In the genomic region with DNA sequence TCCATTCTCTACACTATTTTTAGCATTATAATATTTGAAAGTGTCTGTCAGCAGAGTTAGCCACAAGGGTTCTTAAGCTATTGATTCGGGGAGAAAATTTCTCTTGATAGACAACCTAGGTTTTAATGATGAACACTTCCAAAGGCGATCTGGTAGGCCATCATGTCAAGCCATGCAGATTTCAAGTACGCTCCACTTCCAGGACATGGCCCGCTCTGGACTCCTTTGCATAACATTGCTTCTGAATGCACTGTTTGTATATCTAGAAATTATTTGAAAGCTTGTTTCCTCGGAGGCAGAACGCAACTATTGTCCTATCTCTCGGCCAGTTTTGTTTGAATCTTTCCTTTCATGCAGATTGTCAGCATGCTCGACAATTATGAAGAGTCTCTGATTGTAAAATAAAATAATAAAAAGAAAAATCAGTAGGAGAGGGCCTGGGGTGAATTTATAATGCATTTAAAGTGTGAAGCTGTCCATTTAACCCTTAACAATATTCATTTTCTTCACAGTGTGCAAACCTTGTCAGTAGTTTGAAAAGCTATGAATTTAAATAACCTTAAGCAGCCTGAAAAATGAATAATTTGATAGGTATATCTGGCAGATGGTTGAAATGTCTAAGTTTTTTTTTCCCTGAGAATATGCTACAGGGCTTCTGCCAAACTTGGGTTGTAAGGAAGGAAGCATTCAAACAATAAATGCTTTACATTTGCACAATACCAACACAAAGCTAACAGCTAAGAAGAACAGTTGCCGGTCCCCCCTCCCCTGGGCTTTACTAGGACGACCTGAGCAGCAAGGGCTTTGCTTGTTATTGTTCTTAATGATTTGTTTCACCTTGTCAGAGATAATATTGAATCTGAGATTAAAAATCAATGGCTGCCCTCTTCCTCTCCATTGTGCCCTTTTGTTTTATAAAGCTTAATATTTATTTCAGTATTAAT, we compare ENCODE assay signal across 26 mouse cellular contexts.
DNase-seq lines count a peak whose midpoint lies in the region; ATAC-seq and TF ChIP-seq lines count a peak whose summit lies in the region.
"Had no signal": no experiment of that assay in that cellular context is flagged by ENCODE, and none has a peak within 500 bp of the region (broad histone marks: within the 10 kb centered on the region; RNA-seq: fewer than 3 reads in every experiment).

No protein-coding gene starts in this region.

- H3K4me1 ChIP-seq in forebrain, embryonic 16.5 days (replicated peaks; ENCODE audit: control insufficient read depth, insufficient read depth, low read length), result no peaks in the 10 kb centered on the region
- no peaks in the 10 kb centered on the region for H3K4me1 ChIP-seq in forebrain, embryonic 11.5 days (replicated peaks; ENCODE audit: control insufficient read depth, insufficient read depth, low read length)
- H3K4me1 ChIP-seq in midbrain, embryonic 12.5 days, result no peaks in the 10 kb centered on the region
- no peaks in the 10 kb centered on the region for H3K4me1 ChIP-seq in midbrain, postnatal 0 days (ENCODE audit: insufficient read depth, low read length)
- H3K4me1 ChIP-seq: embryonic facial prominence, embryonic 12.5 days; embryonic facial prominence, embryonic 15.5 days; forebrain, embryonic 12.5 days; forebrain, embryonic 15.5 days; heart, embryonic 10.5 days; heart, embryonic 13.5 days; hindbrain, embryonic 15.5 days; intestine, embryonic 15.5 days had no signal

- H3K27ac ChIP-seq in forebrain, embryonic 16.5 days (ENCODE audit: low read length), result no peak overlapping the region
- H3K27ac ChIP-seq in forebrain, embryonic 11.5 days (ENCODE audit: low read depth, low read length), result no peak overlapping the region
- H3K27ac ChIP-seq in midbrain, embryonic 12.5 days (replicated peaks), result no peak overlapping the region
- H3K27ac ChIP-seq in midbrain, postnatal 0 days (ENCODE audit: low read depth, low read length), result no peak overlapping the region
- H3K27ac ChIP-seq: embryonic facial prominence, embryonic 12.5 days; embryonic facial prominence, embryonic 15.5 days; forebrain, embryonic 12.5 days; forebrain, embryonic 15.5 days; heart, adult 2 months; heart, embryonic 10.5 days; heart, embryonic 13.5 days; hindbrain, embryonic 15.5 days; intestine, embryonic 15.5 days had no signal

- H3K27me3 ChIP-seq in forebrain, embryonic 16.5 days (replicated peaks; ENCODE audit: control insufficient read depth, insufficient read depth, low read length), result no peaks in the 10 kb centered on the region
- H3K27me3 ChIP-seq in forebrain, embryonic 11.5 days (ENCODE audit: control insufficient read depth, insufficient read depth, low read length), result no peaks in the 10 kb centered on the region
- no peaks in the 10 kb centered on the region for H3K27me3 ChIP-seq in midbrain, embryonic 12.5 days
- no peaks in the 10 kb centered on the region for H3K27me3 ChIP-seq in midbrain, postnatal 0 days (ENCODE audit: insufficient read depth, low read length)
- H3K27me3 ChIP-seq: CH12.LX; embryonic facial prominence, embryonic 12.5 days; embryonic facial prominence, embryonic 15.5 days; forebrain, embryonic 12.5 days; forebrain, embryonic 15.5 days; heart, embryonic 13.5 days; hindbrain, embryonic 15.5 days; intestine, embryonic 15.5 days; Patski had no signal

- no peak overlapping the region for H3K9ac ChIP-seq in forebrain, embryonic 16.5 days (replicated peaks; ENCODE audit: low read depth, low read length)
- no peak overlapping the region for H3K9ac ChIP-seq in forebrain, embryonic 11.5 days (ENCODE audit: low read length)
- H3K9ac ChIP-seq in midbrain, embryonic 12.5 days (replicated peaks), result no peak overlapping the region
- H3K9ac ChIP-seq in midbrain, postnatal 0 days (replicated peaks; ENCODE audit: low read length, poor library complexity, severe bottlenecking), result no peak overlapping the region
- H3K9ac ChIP-seq: embryonic facial prominence, embryonic 12.5 days; embryonic facial prominence, embryonic 15.5 days; forebrain, embryonic 12.5 days; forebrain, embryonic 15.5 days; heart, embryonic 13.5 days; hindbrain, embryonic 15.5 days; intestine, embryonic 15.5 days had no signal

- H3K4me2 ChIP-seq in forebrain, embryonic 16.5 days (ENCODE audit: low read length), result no peak overlapping the region
- no peak overlapping the region for H3K4me2 ChIP-seq in forebrain, embryonic 11.5 days (ENCODE audit: low read depth, low read length, severe bottlenecking)
- no peak overlapping the region for H3K4me2 ChIP-seq in midbrain, embryonic 12.5 days (replicated peaks)
- no peak overlapping the region for H3K4me2 ChIP-seq in midbrain, postnatal 0 days (ENCODE audit: low read depth, low read length, poor library complexity, severe bottlenecking)
- H3K4me2 ChIP-seq: embryonic facial prominence, embryonic 12.5 days; embryonic facial prominence, embryonic 15.5 days; forebrain, embryonic 12.5 days; forebrain, embryonic 15.5 days; heart, embryonic 13.5 days; hindbrain, embryonic 15.5 days; intestine, embryonic 15.5 days had no signal

- H3K4me3 ChIP-seq in forebrain, embryonic 16.5 days (replicated peaks; ENCODE audit: low read length), result no peak overlapping the region
- no peak overlapping the region for H3K4me3 ChIP-seq in forebrain, embryonic 11.5 days (ENCODE audit: low read depth, low read length)
- H3K4me3 ChIP-seq in midbrain, embryonic 12.5 days, result no peak overlapping the region
- H3K4me3 ChIP-seq in midbrain, postnatal 0 days (ENCODE audit: low read depth, low read length), result no peak overlapping the region
- H3K4me3 ChIP-seq: embryonic facial prominence, embryonic 12.5 days; embryonic facial prominence, embryonic 15.5 days; forebrain, embryonic 12.5 days; forebrain, embryonic 15.5 days; heart, adult 2 months; heart, embryonic 10.5 days; heart, embryonic 13.5 days; hindbrain, embryonic 15.5 days; intestine, embryonic 15.5 days had no signal

- no peak for TF ChIP-seq POLR2A in brain, embryonic 14.5 days (IDR thresholded peaks at IDR 0.05; ENCODE audit: borderline replicate concordance, extremely low read depth, insufficient read depth, insufficient read length, poor library complexity, severe bottlenecking)

- peak; percentile 55 for ATAC-seq in forebrain, embryonic 16.5 days
- no peak for ATAC-seq in forebrain, embryonic 11.5 days (replicated peaks; ENCODE audit: low FRiP score)
- ATAC-seq in midbrain, embryonic 12.5 days (ENCODE audit: low FRiP score, low read depth), result 0 out of 2 replicates have a peak, but pooled peaks have one; percentile 19
- ATAC-seq in midbrain, postnatal 0 days (ENCODE audit: low FRiP score), result no peak
- ATAC-seq: forebrain, embryonic 15.5 days; intestine, embryonic 15.5 days; Patski had no signal

- H3K36me3 ChIP-seq in forebrain, embryonic 16.5 days (ENCODE audit: control insufficient read depth, insufficient read depth), result no peaks in the 10 kb centered on the region
- no peaks in the 10 kb centered on the region for H3K36me3 ChIP-seq in forebrain, embryonic 11.5 days (ENCODE audit: control insufficient read depth, insufficient read depth, low read length)
- H3K36me3 ChIP-seq in midbrain, embryonic 12.5 days, result no peaks in the 10 kb centered on the region
- H3K36me3 ChIP-seq in midbrain, postnatal 0 days (ENCODE audit: insufficient read depth, low read length), result no peaks in the 10 kb centered on the region
- H3K36me3 ChIP-seq: embryonic facial prominence, embryonic 12.5 days; embryonic facial prominence, embryonic 15.5 days; forebrain, embryonic 12.5 days; forebrain, embryonic 15.5 days; G1E; heart, embryonic 10.5 days; heart, embryonic 13.5 days; hindbrain, embryonic 15.5 days; intestine, embryonic 15.5 days had no signal

- TF ChIP-seq CTCF in midbrain, postnatal 0 days (IDR thresholded peaks at IDR 0.05), result no peak
- TF ChIP-seq CTCF in brain, embryonic 14.5 days (IDR thresholded peaks at IDR 0.05; ENCODE audit: borderline replicate concordance, extremely low read depth, insufficient read depth, insufficient read length), result no peak

- 63% methylated on average over 10 of the region's 10 CpGs for WGBS in forebrain, embryonic 16.5 days
- WGBS in forebrain, embryonic 11.5 days, result 80% methylated on average over 10 of the region's 10 CpGs
- WGBS in midbrain, embryonic 12.5 days, result 74% methylated on average over 10 of the region's 10 CpGs
- 53% methylated on average over 10 of the region's 10 CpGs for WGBS in midbrain, postnatal 0 days

- no peaks in the 10 kb centered on the region for H3K9me3 ChIP-seq in forebrain, embryonic 16.5 days (ENCODE audit: control insufficient read depth, low read length)
- H3K9me3 ChIP-seq in forebrain, embryonic 11.5 days (ENCODE audit: control insufficient read depth, low read length), result no peaks in the 10 kb centered on the region
- no peaks in the 10 kb centered on the region for H3K9me3 ChIP-seq in midbrain, embryonic 12.5 days
- no peaks in the 10 kb centered on the region for H3K9me3 ChIP-seq in midbrain, postnatal 0 days (ENCODE audit: low read length)
- H3K9me3 ChIP-seq: embryonic facial prominence, embryonic 12.5 days; embryonic facial prominence, embryonic 15.5 days; forebrain, embryonic 12.5 days; forebrain, embryonic 15.5 days; heart, embryonic 10.5 days; heart, embryonic 13.5 days; hindbrain, embryonic 15.5 days; intestine, embryonic 15.5 days had no signal

- DNase-seq in forebrain, embryonic 11.5 days (ENCODE audit: low spot score), result no peak
- no peak for DNase-seq in midbrain, postnatal 0 days (ENCODE audit: low spot score)
- peak; percentile 31 for DNase-seq in brain, embryonic 14.5 days (ENCODE audit: low read depth)
- DNase-seq in ovary, postnatal 14 days (ENCODE audit: low spot score), result no peak
- DNase-seq: adrenal gland, postnatal 10 days; adrenal gland, postnatal 36 days; cerebellum, adult 11 months; cerebellum, adult 2 months; cerebellum, adult 9-11 months; cerebellum, postnatal 25 days; gastrocnemius, postnatal 10 days; gastrocnemius, postnatal 36 days; heart, adult 2 months had no signal

Comparison
In these comparisons a context has a peak if more than half of its experiments do, and no peak if none do; other contexts are left out.
1. ATAC-seq: peak in forebrain, embryonic 16.5 days (single experiment) and midbrain, embryonic 12.5 days (single experiment); none in forebrain, embryonic 11.5 days (single experiment) and midbrain, postnatal 0 days (single experiment).